Mouse (Mus musculus) midbrain, embryonic 14.5 days (tissue): ENCODE measurements around the gene 2010111I01Rik. TPM values are rescaled to one million over a fixed set of nuclear protein-coding genes. Genes with fewer than 3 reads are reported as not detected.
A peak's percentile ranks its signal among the peaks of the same experiment; 100 is the strongest.
"Not testable (repeated sequence)": the region's sequence is repeated elsewhere in the genome, so short reads cannot be mapped to it uniquely, and the experiment has no call there.

ENCODE experiments used
- ATAC-seq: fragments of 200-750 bp; cut with Nextera tagmentation; 2 replicates; pipeline ENCODE4 v1.8.0; 2017; ENCODE audit warnings: moderate number of reproducible peaks, moderate library complexity; ENCODE audit not compliant: low FRiP score, low TSS enrichment
- DNase-seq: peaks from one replicate; pipeline ENCODE4 v3.0.0-alpha.2; 2015
- H3K27ac ChIP-seq: fragments of 300-500 bp; sonication (generic); replicated peaks from 2 replicates; pipeline ENCODE4 v1.5.1; 2014; ENCODE audit warnings: mild to moderate bottlenecking, low read depth, low read length, moderate library complexity
- H3K27me3 ChIP-seq: fragments of 300-500 bp; sonication (generic); 2 replicates; pipeline ENCODE4 v1.6.1; 2014; ENCODE audit warnings: low read length, control low read depth, mixed read lengths; ENCODE audit not compliant: control insufficient read depth, insufficient read depth
- H3K36me3 ChIP-seq: fragments of 300-500 bp; sonication (generic); 2 replicates; pipeline ENCODE4 v1.6.1; 2014; ENCODE audit warnings: low read length, control low read depth; ENCODE audit not compliant: control insufficient read depth, insufficient read depth
- H3K4me1 ChIP-seq: fragments of 300-500 bp; sonication (generic); 2 replicates; pipeline ENCODE4 v1.6.1; 2014; ENCODE audit warnings: mild to moderate bottlenecking, antibody characterized with exemption, low read length, control low read depth; ENCODE audit not compliant: control insufficient read depth, insufficient read depth
- H3K4me2 ChIP-seq: fragments of 300-500 bp; sonication (generic); 2 replicates; pipeline ENCODE4 v1.6.1; 2014; ENCODE audit warnings: mild to moderate bottlenecking, low read length, moderate library complexity
- H3K4me3 ChIP-seq: fragments of 300-500 bp; sonication (generic); replicated peaks from 2 replicates; pipeline ENCODE4 v1.5.1; 2014; ENCODE audit warnings: low read depth, low read length
- H3K9ac ChIP-seq: fragments of 300-500 bp; sonication (generic); replicated peaks from 2 replicates; pipeline ENCODE4 v1.6.1; 2014; ENCODE audit warnings: mild to moderate bottlenecking, low read length, moderate library complexity
- H3K9me3 ChIP-seq: fragments of 300-500 bp; sonication (generic); 2 replicates; pipeline ENCODE4 v1.6.1; 2016; ENCODE audit warnings: low read length, control low read depth, mixed read lengths; ENCODE audit not compliant: control insufficient read depth
- WGBS: fragments of 180-500 bp; shearing (Covaris S2); extraction: QIAGEN DNeasy Blood & Tissue Kit; methylation state at CpG from one replicate; pipeline ENCODE4 v1.1.7; 2014; 5-methylcytosine and 5-hydroxymethylcytosine counted together
- polyA plus RNA-seq: library from polyadenylated mRNA; unstranded; fragments of >200 nt; fragmentation: Nextera tagmentation; extraction: Ambion mirVana; gene quantifications from 2 replicates; pipeline ENCODE4 v1.2.1, GENCODE M21; 2014

The 2010111I01Rik gene
- polyA plus RNA-seq, 1 experiment from 2014 or later, result 32.0 TPM

DNA sequence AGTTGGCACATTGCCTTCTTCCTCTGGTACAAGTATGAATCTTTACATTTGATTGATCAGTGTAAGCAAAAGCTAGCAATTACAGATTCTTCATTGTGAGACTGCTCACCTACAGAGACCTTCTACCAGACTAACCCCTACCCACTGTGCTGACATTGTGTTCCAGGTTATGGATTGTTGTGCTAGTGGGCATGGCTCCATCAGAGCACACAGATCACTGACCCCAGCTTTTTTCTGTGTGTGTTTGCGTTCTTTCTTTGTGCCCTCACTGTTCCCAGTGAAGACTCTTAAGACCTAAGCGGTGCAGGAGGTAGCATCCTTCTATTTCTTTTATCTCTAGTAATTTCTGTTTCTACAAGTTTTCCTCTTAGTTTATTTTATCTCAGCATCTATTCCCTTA lies 32.1 kb downstream of the 2010111I01Rik start:
- no peak for ATAC-seq
- H3K27ac ChIP-seq, result no peak overlapping the region

DNA sequence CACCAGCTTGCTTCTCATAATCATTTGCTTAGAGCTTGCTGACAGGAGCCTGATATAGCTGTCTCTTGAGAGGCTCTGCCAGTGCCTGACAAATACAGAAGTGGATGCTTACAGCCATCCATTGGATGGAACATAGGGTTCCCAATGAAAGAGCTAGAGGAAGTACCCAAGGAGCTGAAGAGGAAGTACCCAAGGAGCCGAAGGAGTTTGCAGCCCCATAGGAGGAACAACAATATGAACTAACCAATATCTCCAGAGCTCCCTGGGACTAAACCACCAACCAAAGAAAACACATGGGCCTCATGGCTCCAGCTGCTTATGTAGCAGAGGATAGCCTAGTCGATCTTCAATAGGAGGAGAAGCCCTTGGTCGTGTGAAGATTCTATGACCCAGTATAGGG lies 42.8 kb downstream of the 2010111I01Rik start:
- H3K27me3 ChIP-seq, H3K27ac ChIP-seq, ATAC-seq, H3K36me3 ChIP-seq, H3K4me3 ChIP-seq, H3K4me1 ChIP-seq, DNase-seq, H3K9ac ChIP-seq, H3K9me3 ChIP-seq, H3K4me2 ChIP-seq: not testable (repeated sequence)
- 91% methylated on average over 3 of the region's 3 CpGs for WGBS

More for the DNA sequence above, 32.1 kb downstream of the 2010111I01Rik start:
- H3K36me3 ChIP-seq, result no peaks in the 10 kb centered on the region
- no peak overlapping the region for H3K4me2 ChIP-seq
- H3K9me3 ChIP-seq, result no peaks in the 10 kb centered on the region
- WGBS, result 97% methylated on average over 2 of the region's 2 CpGs
- no peaks in the 10 kb centered on the region for H3K4me1 ChIP-seq
- H3K9ac ChIP-seq, result no peak overlapping the region
- no peak overlapping the region for H3K4me3 ChIP-seq
- no peaks in the 10 kb centered on the region for H3K27me3 ChIP-seq
- no peak for DNase-seq

DNA sequence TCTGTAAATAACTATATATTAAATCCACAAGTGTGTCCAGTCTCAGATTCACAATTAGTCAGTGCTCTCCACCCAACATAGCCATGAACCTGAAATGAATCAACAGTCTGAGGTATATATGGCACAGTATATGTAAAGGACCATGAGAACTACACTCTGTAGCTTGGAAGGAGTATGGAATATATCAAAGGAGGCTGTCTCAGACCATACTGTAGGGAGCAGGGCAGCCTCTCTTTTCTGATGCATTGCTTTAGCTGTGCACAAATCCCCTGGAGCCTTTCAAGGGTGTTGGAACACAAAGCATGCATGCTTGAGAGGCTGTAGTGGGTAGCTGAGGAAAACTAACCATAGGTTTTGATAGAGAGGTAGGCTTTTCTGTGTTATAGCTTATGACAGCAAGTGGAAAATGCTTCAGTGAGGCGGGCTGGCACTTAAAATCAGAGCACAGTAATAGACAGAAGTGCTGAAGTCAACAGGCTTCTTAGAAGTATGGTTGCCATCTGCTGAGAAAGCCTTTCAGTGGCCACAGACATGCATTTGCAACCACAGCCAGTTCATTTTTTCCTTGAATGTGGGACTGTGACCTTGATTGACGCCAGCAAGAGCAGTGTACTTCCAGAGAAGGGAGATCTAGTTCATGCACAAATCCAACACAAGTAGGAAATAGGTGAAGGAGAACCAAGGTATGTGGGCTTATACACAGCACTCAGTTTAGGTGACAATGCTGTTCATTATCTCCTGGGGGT lies 45.8 kb downstream of the 2010111I01Rik start:
- 92% methylated on average over 2 of the region's 2 CpGs for WGBS
- no peak overlapping the region for H3K9ac ChIP-seq
- ATAC-seq (no peak), DNase-seq (no peak)
- H3K27ac ChIP-seq, result no peak overlapping the region
- no peak overlapping the region for H3K4me2 ChIP-seq
- no peak overlapping the region for H3K4me3 ChIP-seq
- H3K4me1 ChIP-seq, result peaks cover 3% of the 10 kb centered on the region; the same call in 1 of the 2 replicates
- H3K9me3 ChIP-seq, result no peaks in the 10 kb centered on the region
- no peaks in the 10 kb centered on the region for H3K27me3 ChIP-seq
- H3K36me3 ChIP-seq, result no peaks in the 10 kb centered on the region

DNA sequence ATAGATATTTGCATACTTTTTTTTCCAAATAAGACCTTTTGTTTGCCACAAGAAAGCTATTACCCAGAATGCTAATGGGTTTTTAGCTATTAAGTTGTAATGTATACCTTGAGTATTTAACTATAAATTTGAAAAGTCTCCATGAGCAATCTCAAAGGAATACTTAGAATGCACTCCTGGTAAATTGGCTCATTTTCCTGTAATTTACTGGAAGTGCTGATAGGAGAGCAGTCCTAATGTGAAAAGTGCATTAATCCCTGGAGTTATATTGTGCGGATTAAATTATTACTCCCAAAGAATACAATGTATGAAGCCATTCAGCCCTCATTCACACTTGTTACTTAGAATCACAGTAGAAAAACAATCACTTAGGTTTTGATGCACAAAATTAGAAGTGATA lies 49.7 kb downstream of the 2010111I01Rik start:
- Histone ChIP-seq H3K9me3 (no peaks in the 10 kb centered on the region), H3K36me3 (no peaks in the 10 kb centered on the region), H3K9ac (no peak overlapping the region), H3K4me3 (no peak overlapping the region), H3K4me2 (no peak overlapping the region), H3K27me3 (no peaks in the 10 kb centered on the region), H3K4me1 (peaks cover 4% of the 10 kb centered on the region; the same call in 1 of the 2 replicates), H3K27ac (no peak overlapping the region)
- DNase-seq (no peak), ATAC-seq (no peak)
- whole genome bisulfite sequencing, result 62% methylated on average over 1 of the region's 1 CpGs

DNA sequence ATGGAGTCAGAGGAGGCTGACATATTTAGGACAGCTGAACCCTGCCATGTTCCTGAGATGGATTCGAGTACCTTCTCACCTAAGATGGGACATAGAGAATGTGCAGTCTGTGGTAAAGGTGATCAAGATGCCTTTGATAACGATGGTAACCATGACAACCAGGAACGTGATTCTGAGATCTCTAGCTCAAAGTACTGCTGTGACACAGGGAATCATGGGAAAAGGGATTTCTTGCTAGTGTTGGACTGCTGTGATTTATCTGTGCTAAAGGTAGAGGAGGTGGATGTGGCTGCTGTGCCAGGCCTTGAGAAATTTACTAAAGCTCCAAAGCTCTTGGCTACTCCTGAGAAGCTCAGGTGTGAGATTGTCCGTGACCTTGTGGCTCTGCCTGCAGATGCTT lies 50.7 kb downstream of the 2010111I01Rik start:
- Histone ChIP-seq H3K4me1 (peaks cover 4% of the 10 kb centered on the region; the same call in 1 of the 2 replicates), H3K27ac (no peak overlapping the region; the same call in 1 of the 2 replicates), H3K36me3 (no peaks in the 10 kb centered on the region), H3K4me2 (no peak overlapping the region), H3K9ac (no peak overlapping the region), H3K4me3 (no peak overlapping the region), H3K9me3 (no peaks in the 10 kb centered on the region), H3K27me3 (no peaks in the 10 kb centered on the region)
- peak; percentile 40 for DNase-seq
- no peak for ATAC-seq
- 72% methylated on average over 4 of the region's 4 CpGs for WGBS

DNA sequence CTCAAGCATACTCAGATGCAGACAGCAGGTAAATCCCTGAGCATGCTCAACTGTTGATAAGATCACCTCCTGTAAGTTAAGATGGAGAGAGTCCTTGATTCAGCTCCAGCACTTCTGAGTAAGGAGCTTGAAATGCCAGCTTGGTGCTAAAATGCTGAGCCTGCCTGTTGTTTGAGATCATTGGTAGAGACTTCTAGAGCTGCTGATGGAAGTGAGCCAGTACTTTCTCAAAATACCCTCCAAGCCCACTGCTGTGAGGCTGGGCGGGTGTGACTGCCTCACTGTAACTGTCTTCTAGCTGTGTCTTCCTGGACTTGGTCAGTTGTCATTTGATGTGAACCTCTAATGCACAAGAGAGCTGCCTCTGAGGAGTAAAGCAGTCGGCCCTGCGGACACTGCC lies 51.4 kb downstream of the 2010111I01Rik start:
- Histone ChIP-seq H3K27me3 (no peaks in the 10 kb centered on the region), H3K9me3 (no peaks in the 10 kb centered on the region), H3K36me3 (no peaks in the 10 kb centered on the region), H3K9ac (no peak overlapping the region), H3K4me1 (peaks cover 4% of the 10 kb centered on the region; the same call in 1 of the 2 replicates), H3K4me2 (no peak overlapping the region), H3K27ac (no peak overlapping the region), H3K4me3 (no peak overlapping the region)
- no peak for DNase-seq
- no peak for ATAC-seq
- 83% methylated on average over 3 of the region's 3 CpGs for WGBS

DNA sequence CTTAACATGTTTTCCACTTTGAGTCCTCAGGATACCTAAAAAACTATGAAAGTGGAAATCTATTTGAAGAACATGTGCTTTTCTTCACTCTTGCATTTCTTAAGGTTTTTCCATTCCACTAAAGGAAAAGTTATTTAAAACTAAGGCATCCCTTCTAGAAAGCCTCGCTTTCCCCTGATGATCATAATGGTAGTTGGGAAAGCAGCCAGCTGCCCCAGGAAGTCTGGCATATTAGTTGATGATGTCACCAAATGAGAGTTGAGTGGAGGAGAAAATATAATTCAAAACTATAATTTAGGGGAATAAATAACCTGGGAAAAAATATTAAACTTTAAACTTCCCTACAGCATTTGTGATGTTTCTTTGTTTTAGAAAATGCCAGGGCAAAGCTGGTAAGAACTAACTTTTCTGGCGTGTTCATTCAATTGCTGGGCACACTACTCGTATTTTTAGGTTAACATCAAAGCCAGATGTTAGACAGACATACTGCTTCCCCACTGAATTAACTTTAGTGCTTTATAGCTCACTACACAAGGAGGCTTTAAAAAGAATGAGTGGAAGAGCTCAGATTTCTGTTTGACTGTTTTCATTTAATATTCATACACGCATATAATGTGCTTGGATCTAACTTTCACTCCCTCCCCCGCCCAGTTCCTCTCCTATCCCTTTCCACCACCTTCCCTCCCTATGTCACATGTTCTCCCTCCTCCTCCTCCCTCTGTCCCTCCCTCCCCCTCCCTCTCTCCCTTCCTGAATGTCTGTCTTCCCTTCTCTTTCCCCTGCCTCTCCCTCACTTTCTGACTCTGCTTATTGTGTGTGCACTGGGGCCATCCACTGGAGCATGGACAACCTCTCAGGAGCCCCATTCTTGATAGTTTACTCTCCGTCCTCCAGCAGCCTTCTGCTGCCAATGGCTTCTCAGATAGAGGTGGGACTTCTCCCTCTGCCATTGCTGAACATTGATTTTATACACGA lies 58.8 kb downstream of the 2010111I01Rik start:
- no peak overlapping the region for H3K4me2 ChIP-seq
- H3K27ac ChIP-seq, result no peak overlapping the region
- H3K27me3 ChIP-seq, result no peaks in the 10 kb centered on the region
- H3K36me3 ChIP-seq, result no peaks in the 10 kb centered on the region
- 81% methylated on average over 7 of the region's 7 CpGs for WGBS
- no peak overlapping the region for H3K9ac ChIP-seq
- H3K9me3 ChIP-seq, result no peaks in the 10 kb centered on the region
- no peaks in the 10 kb centered on the region for H3K4me1 ChIP-seq
- ATAC-seq (no peak), DNase-seq (no peak)
- no peak overlapping the region for H3K4me3 ChIP-seq

DNA sequence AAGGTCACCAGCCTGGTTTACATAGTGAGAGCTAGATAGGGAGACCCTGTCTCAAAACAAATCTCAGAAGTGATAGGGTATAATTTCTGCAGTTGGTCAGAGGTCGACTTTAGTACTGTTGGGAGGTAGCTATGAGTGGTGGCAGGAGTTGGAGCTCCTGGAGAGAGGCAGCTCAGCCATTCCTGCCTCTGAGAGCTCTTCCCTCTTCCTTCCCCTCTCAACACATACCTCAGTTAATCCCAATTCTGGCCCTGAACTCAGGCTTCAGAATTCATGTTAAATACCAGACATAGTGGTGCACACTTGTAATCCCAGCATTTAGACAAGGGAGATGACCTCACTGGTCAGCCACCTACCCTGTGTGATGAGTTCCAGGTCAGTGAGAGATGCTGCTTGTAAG lies 65.3 kb downstream of the 2010111I01Rik start:
- Histone ChIP-seq H3K4me2 (no peak overlapping the region), H3K9me3 (no peaks in the 10 kb centered on the region), H3K4me3 (no peak overlapping the region), H3K9ac (no peak overlapping the region), H3K36me3 (no peaks in the 10 kb centered on the region), H3K27me3 (no peaks in the 10 kb centered on the region), H3K27ac (no peak overlapping the region), H3K4me1 (no peaks in the 10 kb centered on the region)
- 65% methylated on average over 1 of the region's 1 CpGs for WGBS
- DNase-seq (no peak), ATAC-seq (no peak)
